Mouse (Mus musculus) ES-E14 (cell line): ENCODE measurements around the gene Cul4a. TPM values are rescaled to one million over a fixed set of nuclear protein-coding genes. Genes with fewer than 3 reads are reported as not detected.

Experiments used
- DNase-seq: peaks from one replicate; pipeline ENCODE4 v3.0.0-alpha.2; 2013; ENCODE audit warnings: low read depth, low spot score
- H3K27ac ChIP-seq: 2 replicates; pipeline ENCODE4 v1.5.1; 2012; ENCODE audit warnings: low read depth, mild to moderate bottlenecking, low read length, moderate library complexity, mixed read lengths; ENCODE audit not compliant: poor library complexity, insufficient read depth, severe bottlenecking
- H3K36me3 ChIP-seq: 2 replicates; pipeline ENCODE4 v1.6.1; 2012; ENCODE audit warnings: mild to moderate bottlenecking, low read length, moderate library complexity, mixed read lengths; ENCODE audit not compliant: control insufficient read depth, poor library complexity, insufficient read depth, severe bottlenecking
- H3K4me1 ChIP-seq, 2 experiments: fragments of 150-350 bp in 1 of 2; sonication (generic) in 1 of 2; 2 replicates each; pipeline ENCODE4 v1.6.1; 2012; ENCODE audit warnings: low read length in 2 of 2, mild to moderate bottlenecking in 1 of 2, mixed read lengths in 1 of 2; ENCODE audit not compliant: control insufficient read depth in 2 of 2, insufficient read depth in 2 of 2, poor library complexity in 1 of 2
- H3K4me3 ChIP-seq, 2 experiments: fragments of 150-350 bp in 1 of 2; sonication (generic) in 1 of 2; 2 replicates each; pipeline ENCODE4 v1.5.1; 2012; ENCODE audit warnings: low read length in 2 of 2, low read depth in 1 of 2, mild to moderate bottlenecking in 1 of 2, mixed read lengths in 1 of 2; ENCODE audit not compliant: insufficient read depth in 1 of 2, poor library complexity in 1 of 2, severe bottlenecking in 1 of 2
- H3K9ac ChIP-seq: 2 replicates; pipeline ENCODE4 v1.6.1; 2012; ENCODE audit warnings: low read depth, mild to moderate bottlenecking, low read length, mixed read lengths; ENCODE audit not compliant: poor library complexity, insufficient read depth, severe bottlenecking
- H3K9me3 ChIP-seq: fragments of 150-350 bp; sonication (generic); 2 replicates; pipeline ENCODE4 v1.6.1; 2012; ENCODE audit warnings: low read depth, mild to moderate bottlenecking, low read length; ENCODE audit not compliant: control insufficient read depth, insufficient read depth
- CHD2 ChIP-seq: IDR thresholded peaks from 2 replicates; pipeline ENCODE4 v1.6.1; 2014; ENCODE audit warnings: mild to moderate bottlenecking, low read depth, low read length, inconsistent platforms
- HCFC1 ChIP-seq: IDR thresholded peaks from 2 replicates; pipeline ENCODE4 v1.6.1; 2012; ENCODE audit warnings: low read length, inconsistent platforms, borderline replicate concordance; ENCODE audit not compliant: insufficient read depth
- MAFK ChIP-seq: IDR thresholded peaks from 2 replicates; pipeline ENCODE4 v1.6.1; 2014; ENCODE audit warnings: mild to moderate bottlenecking, low read depth, low read length, inconsistent platforms; ENCODE audit not compliant: insufficient read depth
- ZC3H11A ChIP-seq: IDR thresholded peaks from 2 replicates; pipeline ENCODE4 v1.6.1; 2012; ENCODE audit warnings: low read depth, mild to moderate bottlenecking, inconsistent platforms, low read length, borderline replicate concordance
- ZNF384 ChIP-seq: IDR thresholded peaks from 2 replicates; pipeline ENCODE4 v1.6.1; 2012; ENCODE audit warnings: low read depth, low read length, inconsistent platforms
- in situ Hi-C, 2 experiments: fragments of 600-800 bp; cut with MboI; formaldehyde crosslinking; loops; one replicate each; pipeline ENCODE4 v1.15.1; 2025; ENCODE audit warnings: low sequenced_read_pairs in 2 of 2, inconsistent platforms in 1 of 2; ENCODE audit not compliant: unreplicated experiment in 2 of 2
- total RNA-seq: library from RNA; depleted of rRNA; stranded (reverse); fragments of 300-350 nt; gene quantifications from 2 replicates; pipeline ENCODE4 v1.2.3, GENCODE M21; 2012

The Cul4a gene
- total RNA-seq, 1 experiment, result 42.7 TPM

DNA sequence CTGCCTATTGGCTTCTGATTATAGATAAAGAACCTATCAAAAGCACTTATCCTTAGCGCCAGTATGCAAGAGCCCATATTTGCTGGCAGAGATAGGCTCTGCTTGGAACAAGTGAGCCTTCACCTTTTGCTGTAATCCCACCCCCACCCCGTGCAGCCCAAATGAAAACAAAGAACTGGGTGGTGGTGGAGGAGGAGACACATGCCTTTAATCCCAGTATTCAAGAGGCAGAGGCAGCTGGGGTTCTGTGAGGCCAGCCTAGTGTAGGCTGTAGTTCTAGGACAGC is 76.2 kb downstream of the Cul4a start:
- Histone ChIP-seq H3K4me3 (no peak overlapping the region), H3K36me3 (peaks cover 34% of the 10 kb centered on the region), H3K9ac (no peak overlapping the region), H3K27ac (no peak overlapping the region), H3K4me1 (peaks cover 0 to 19% of the 10 kb centered on the region in 2 experiments; a peak in 2 of 4 replicates), H3K9me3 (no peaks in the 10 kb centered on the region)
- DNase-seq, result no peak
- TF ChIP-seq MAFK (no peak), CHD2 (no peak), ZC3H11A (no peak), HCFC1 (no peak), ZNF384 (no peak)
- in situ Hi-C loops, result no loop called here

DNA sequence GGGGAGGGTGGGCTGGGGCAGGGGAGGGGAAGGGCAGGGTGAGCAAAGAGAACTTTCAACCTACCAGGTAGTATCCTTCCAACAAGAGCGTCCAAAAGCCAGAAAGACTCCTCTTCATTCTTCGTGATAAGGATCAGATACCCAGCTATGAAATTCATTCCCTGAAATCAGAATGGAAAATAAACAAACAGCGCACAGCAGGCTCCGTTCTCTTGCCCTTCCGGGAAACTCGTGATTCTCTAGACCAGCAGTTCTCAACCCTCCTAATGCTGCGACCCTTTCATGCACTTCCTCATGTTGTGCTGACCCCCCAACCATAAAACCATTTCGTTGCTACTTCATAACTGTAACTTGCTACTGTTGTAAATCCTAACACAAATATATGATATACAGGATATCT is 81.4 kb downstream of the Cul4a start:
- no peaks in the 10 kb centered on the region for H3K9me3 ChIP-seq
- in situ Hi-C loops, result no loop called here
- H3K4me1 ChIP-seq, result 0 out of 4 replicates have a peak, but pooled peaks cover 0 to 4% of the 10 kb centered on the region in 2 experiments
- TF ChIP-seq ZNF384 (no peak), HCFC1 (no peak), ZC3H11A (no peak), MAFK (no peak), CHD2 (no peak)
- DNase-seq, result no peak
- no peak overlapping the region for H3K4me3 ChIP-seq
- H3K36me3 ChIP-seq, result peaks cover 48% of the 10 kb centered on the region
- no peak overlapping the region for H3K27ac ChIP-seq
- no peak overlapping the region for H3K9ac ChIP-seq

DNA sequence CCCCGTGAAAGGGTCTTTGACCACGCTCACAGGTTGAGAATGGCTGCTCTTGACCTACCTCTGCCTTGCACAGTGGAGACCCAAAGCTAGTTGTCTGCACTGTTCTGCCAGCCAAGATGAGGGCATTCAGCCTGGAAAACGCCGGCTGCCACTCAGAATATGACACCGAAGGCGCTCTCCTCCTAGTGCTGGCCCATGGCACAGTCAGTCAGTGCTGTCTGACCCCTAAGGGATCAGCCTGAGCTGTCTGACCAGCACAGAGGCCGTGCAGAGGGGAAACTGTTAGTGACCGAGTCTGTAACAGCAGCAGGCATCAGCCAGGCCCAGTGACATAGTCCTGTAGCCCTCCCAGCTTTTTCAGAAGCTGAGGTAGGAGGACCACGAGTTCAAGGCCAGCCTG is 81.8 kb downstream of the Cul4a start:
- H3K36me3 ChIP-seq, result peaks cover 52% of the 10 kb centered on the region
- TF ChIP-seq CHD2, result no peak
- no peak for TF ChIP-seq MAFK
- no peak for TF ChIP-seq HCFC1
- TF ChIP-seq ZC3H11A, result no peak
- TF ChIP-seq ZNF384, result no peak
- H3K9me3 ChIP-seq, result no peaks in the 10 kb centered on the region
- no peak overlapping the region for H3K4me3 ChIP-seq
- no peak overlapping the region for H3K27ac ChIP-seq
- H3K4me1 ChIP-seq, result 0 out of 4 replicates have a peak, but pooled peaks cover 0 to 4% of the 10 kb centered on the region in 2 experiments
- no peak for DNase-seq
- no peak overlapping the region for H3K9ac ChIP-seq
- in situ Hi-C loops, result no loop called here

DNA sequence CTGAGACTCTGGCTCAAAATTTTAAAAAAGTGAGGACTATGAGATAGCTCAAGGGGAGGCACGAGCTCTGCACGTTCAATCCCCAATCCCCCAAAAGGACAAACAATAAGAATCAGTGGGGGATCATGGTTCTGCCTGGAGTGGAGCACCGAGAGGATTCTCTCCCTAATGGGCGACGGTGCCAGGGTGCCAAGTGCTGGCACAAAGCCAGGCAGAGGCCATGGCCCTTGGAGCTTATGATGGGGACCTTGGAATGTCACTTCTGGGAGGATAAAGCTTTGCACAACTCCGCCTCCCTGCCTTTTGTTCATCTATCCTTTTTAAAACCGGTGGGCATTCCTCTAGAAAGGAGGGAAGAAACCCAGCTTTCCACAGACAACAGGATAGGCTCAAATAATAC is 82.2 kb downstream of the Cul4a start:
- H3K4me1 ChIP-seq, result 0 out of 4 replicates have a peak, but pooled peaks cover 0 to 4% of the 10 kb centered on the region in 2 experiments
- H3K27ac ChIP-seq, result no peak overlapping the region
- H3K36me3 ChIP-seq, result peaks cover 55% of the 10 kb centered on the region
- H3K9me3 ChIP-seq, result no peaks in the 10 kb centered on the region
- no peak overlapping the region for H3K9ac ChIP-seq
- DNase-seq, result no peak
- no peak overlapping the region for H3K4me3 ChIP-seq
- no peak for TF ChIP-seq ZC3H11A
- TF ChIP-seq HCFC1, result no peak
- TF ChIP-seq CHD2, result no peak
- no peak for TF ChIP-seq ZNF384
- no peak for TF ChIP-seq MAFK
- in situ Hi-C loops, result no loop called here

DNA sequence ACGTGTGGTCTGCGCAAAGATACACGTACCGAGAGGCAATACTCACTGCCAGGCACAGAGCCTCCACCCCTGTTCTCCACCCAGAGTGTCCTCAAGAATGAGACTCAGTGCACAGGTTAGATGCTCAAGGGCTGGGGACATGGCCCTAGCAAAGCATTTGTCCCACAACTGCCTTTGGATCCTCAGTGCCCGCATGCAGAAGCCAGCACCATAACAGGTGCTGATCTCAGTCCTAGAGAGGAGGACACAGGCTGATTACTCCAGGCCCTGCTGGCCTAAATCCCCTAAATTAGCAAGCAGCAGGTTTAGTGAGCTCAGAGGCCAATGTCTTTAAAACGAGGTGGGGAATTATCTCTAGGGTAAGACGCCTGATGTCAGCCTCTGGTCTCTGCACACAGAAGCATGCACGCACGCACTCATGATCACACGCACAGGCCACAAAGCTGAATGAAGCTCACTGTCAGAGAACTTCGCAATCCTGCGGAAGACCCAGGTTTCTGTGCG is 82.7 kb downstream of the Cul4a start:
- in situ Hi-C loops, result no loop called here
- DNase-seq, result no peak
- Histone ChIP-seq H3K4me3 (no peak overlapping the region), H3K9ac (no peak overlapping the region), H3K36me3 (peaks cover 56% of the 10 kb centered on the region), H3K27ac (no peak overlapping the region), H3K4me1 (0 out of 4 replicates have a peak, but pooled peaks cover 0 to 4% of the 10 kb centered on the region in 2 experiments), H3K9me3 (no peaks in the 10 kb centered on the region)
- TF ChIP-seq HCFC1 (no peak), ZNF384 (no peak), CHD2 (no peak), ZC3H11A (no peak), MAFK (no peak)
